Mouse (Mus musculus) stomach, postnatal 0 days (tissue): ENCODE results near the gene Akr1c20.

Source experiments
- CTCF ChIP-seq: IDR thresholded peaks from 2 replicates; pipeline ENCODE4 v1.5.1; 2016; ENCODE audit warnings: antibody characterized with exemption, low read depth, mild to moderate bottlenecking, moderate library complexity
- EP300 ChIP-seq: optimal IDR thresholded peaks from 2 replicates; pipeline ENCODE3; 2016; ENCODE audit warnings: antibody characterized with exemption

DNA sequence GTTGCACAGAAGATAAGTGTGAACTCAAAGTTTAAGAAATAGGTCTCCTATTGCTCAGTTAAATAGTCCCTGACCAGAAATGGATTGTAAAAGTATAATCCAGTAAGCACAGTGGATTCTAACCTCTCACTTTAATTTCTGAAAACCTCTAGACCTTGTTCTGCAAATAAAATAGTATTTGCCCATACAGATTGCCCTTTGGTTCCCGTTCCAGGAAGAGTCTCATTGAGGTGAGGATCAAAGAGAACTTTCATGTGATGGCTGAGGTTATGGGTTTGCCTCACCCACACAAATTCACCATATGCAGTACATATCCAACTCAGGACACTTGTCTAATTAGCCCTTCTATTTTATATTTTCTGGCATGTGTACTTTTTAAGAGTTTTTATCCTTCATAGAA is 55.2 kb downstream of the Akr1c20 start:
- no peak for TF ChIP-seq CTCF
- TF ChIP-seq EP300, result no peak
